Mouse (Mus musculus) kidney, postnatal 14 days (tissue): ENCODE measurements around the gene Cluap1.
"Not testable (repeated sequence)": the region's sequence is repeated elsewhere in the genome, so short reads cannot be mapped to it uniquely, and the experiment has no call there.

Source experiments
- DNase-seq: peaks from one replicate; pipeline ENCODE4 v3.0.0; 2022; ENCODE audit warnings: mixed read lengths

Cluap1 gene

GRCm38 (mm10) chr16:3951141-3951540 is 42.5 kb downstream of the Cluap1 start:
- no peak for DNase-seq

- DNase-seq: no peak
Observed at GRCm38 (mm10) chr16:3956369-3956768, 47.8 kb downstream of the Cluap1 start.

- DNase-seq: no peak
Observed at GRCm38 (mm10) chr16:3959261-3959660, 50.7 kb downstream of the Cluap1 start.

GRCm38 (mm10) chr16:3964990-3965389 is 56.4 kb downstream of the Cluap1 start:
- no peak for DNase-seq

- DNase-seq: no peak
Observed at GRCm38 (mm10) chr16:3965534-3965933, 56.9 kb downstream of the Cluap1 start.

- DNase-seq: not testable (repeated sequence)
Observed at GRCm38 (mm10) chr16:3974456-3974855, 65.9 kb downstream of the Cluap1 start.

GRCm38 (mm10) chr16:3975658-3976057 is 67.1 kb downstream of the Cluap1 start:
- DNase-seq: no peak

- peak; percentile 50 for DNase-seq
Observed at GRCm38 (mm10) chr16:3976251-3976671, 67.7 kb downstream of the Cluap1 start, which contains the start of gene Nlrc3. Gene Nlrc3 (minus strand): TSS chr16:3976632.

GRCm38 (mm10) chr16:3976712-3977111 is 68.1 kb downstream of the Cluap1 start:
- no peak for DNase-seq

GRCm38 (mm10) chr16:3982173-3982572 is 73.6 kb downstream of the Cluap1 start:
- no peak for DNase-seq

GRCm38 (mm10) chr16:3983146-3983700 is 74.6 kb downstream of the Cluap1 start:
- no peak for DNase-seq

GRCm38 (mm10) chr16:3988410-3988809 is 79.8 kb downstream of the Cluap1 start:
- DNase-seq: no peak
